Mouse (Mus musculus): ENCODE results near the gene Stat4.
A peak's percentile ranks its signal among the peaks of the same experiment; 100 is the strongest.

GRCm38 (mm10) chr1:52100496-52100895 lies 113.5 kb downstream of the Stat4 start:
- peak; percentile 74 for TF ChIP-seq CTCF (IDR thresholded peaks at IDR 0.05; ENCODE audit: low read depth, low read length)
- TF ChIP-seq POLR2A (IDR thresholded peaks at IDR 0.05; ENCODE audit: insufficient read depth, low read length): no peak
